Mouse (Mus musculus) heart, embryonic 11.5 days (tissue): ENCODE measurements around the gene Gm10382. TPM values are rescaled to one million over a fixed set of nuclear protein-coding genes. Genes with fewer than 3 reads are reported as not detected.

Experiments used
- ATAC-seq: fragments of 200-750 bp; cut with Nextera tagmentation; replicated peaks from 2 replicates; pipeline ENCODE4 v1.8.0; 2017; ENCODE audit warnings: moderate library complexity; ENCODE audit not compliant: insufficient number of reproducible peaks, low FRiP score, low TSS enrichment
- H3K27ac ChIP-seq: fragments of 300-500 bp; sonication (generic); 2 replicates; pipeline ENCODE4 v1.5.1; 2014; ENCODE audit warnings: mild to moderate bottlenecking, low read depth, low read length
- H3K27me3 ChIP-seq: fragments of 300-500 bp; sonication (generic); 2 replicates; pipeline ENCODE4 v1.6.1; 2014; ENCODE audit warnings: mild to moderate bottlenecking, low read length, mixed read lengths; ENCODE audit not compliant: control insufficient read depth, insufficient read depth
- H3K36me3 ChIP-seq: fragments of 300-500 bp; sonication (generic); 2 replicates; pipeline ENCODE4 v1.6.1; 2014; ENCODE audit warnings: mild to moderate bottlenecking, low read length, moderate library complexity, mixed read lengths; ENCODE audit not compliant: control insufficient read depth, insufficient read depth
- H3K4me1 ChIP-seq: fragments of 300-500 bp; sonication (generic); 2 replicates; pipeline ENCODE4 v1.6.1; 2014; ENCODE audit warnings: low read length; ENCODE audit not compliant: control insufficient read depth, insufficient read depth
- H3K4me2 ChIP-seq: fragments of 300-500 bp; sonication (generic); 2 replicates; pipeline ENCODE4 v1.6.1; 2014; ENCODE audit warnings: mild to moderate bottlenecking, moderate library complexity
- H3K4me3 ChIP-seq: fragments of 300-500 bp; sonication (generic); 2 replicates; pipeline ENCODE4 v1.5.1; 2014; ENCODE audit warnings: low read depth, low read length
- H3K9ac ChIP-seq: fragments of 300-500 bp; sonication (generic); 2 replicates; pipeline ENCODE4 v1.6.1; 2014; ENCODE audit warnings: mild to moderate bottlenecking, low read depth, low read length, moderate library complexity
- H3K9me3 ChIP-seq: fragments of 300-500 bp; sonication (generic); replicated peaks from 2 replicates; pipeline ENCODE4 v1.6.1; 2016; ENCODE audit warnings: low read length; ENCODE audit not compliant: control insufficient read depth
- WGBS: fragments of 180-500 bp; shearing (Covaris S2); extraction: QIAGEN DNeasy Blood & Tissue Kit; methylation state at CpG from one replicate; pipeline ENCODE4 v1.1.7; 2014; ENCODE audit not compliant: insufficient replicate concordance; 5-methylcytosine and 5-hydroxymethylcytosine counted together
- polyA plus RNA-seq: library from polyadenylated mRNA; unstranded; fragments of >200 nt; fragmentation: Nextera tagmentation; extraction: Ambion mirVana; gene quantifications from 2 replicates; pipeline ENCODE4 v1.2.1, GENCODE M21; 2014

Gene Gm10382
- polyA plus RNA-seq, 1 experiment from 2014 or later, result 0.42 TPM

- Histone ChIP-seq H3K27me3 (no peaks in the 10 kb centered on the region), H3K27ac (peak overlapping the region; percentile 86; the same call in 1 of the 2 replicates), H3K4me2 (peak overlapping the region; percentile 85), H3K4me3 (peak overlapping the region; percentile 70), H3K4me1 (peaks cover 13% of the 10 kb centered on the region), H3K9ac (peak overlapping the region; percentile 70), H3K36me3 (no peaks in the 10 kb centered on the region), H3K9me3 (no peaks in the 10 kb centered on the region)
- peak; percentile 57 for ATAC-seq
- WGBS, result 1% methylated on average over 31 of the region's 31 CpGs
Observed at GRCm38 (mm10) chr5:125405546-125406248, 16.6 kb downstream of the Gm10382 start.

DNA sequence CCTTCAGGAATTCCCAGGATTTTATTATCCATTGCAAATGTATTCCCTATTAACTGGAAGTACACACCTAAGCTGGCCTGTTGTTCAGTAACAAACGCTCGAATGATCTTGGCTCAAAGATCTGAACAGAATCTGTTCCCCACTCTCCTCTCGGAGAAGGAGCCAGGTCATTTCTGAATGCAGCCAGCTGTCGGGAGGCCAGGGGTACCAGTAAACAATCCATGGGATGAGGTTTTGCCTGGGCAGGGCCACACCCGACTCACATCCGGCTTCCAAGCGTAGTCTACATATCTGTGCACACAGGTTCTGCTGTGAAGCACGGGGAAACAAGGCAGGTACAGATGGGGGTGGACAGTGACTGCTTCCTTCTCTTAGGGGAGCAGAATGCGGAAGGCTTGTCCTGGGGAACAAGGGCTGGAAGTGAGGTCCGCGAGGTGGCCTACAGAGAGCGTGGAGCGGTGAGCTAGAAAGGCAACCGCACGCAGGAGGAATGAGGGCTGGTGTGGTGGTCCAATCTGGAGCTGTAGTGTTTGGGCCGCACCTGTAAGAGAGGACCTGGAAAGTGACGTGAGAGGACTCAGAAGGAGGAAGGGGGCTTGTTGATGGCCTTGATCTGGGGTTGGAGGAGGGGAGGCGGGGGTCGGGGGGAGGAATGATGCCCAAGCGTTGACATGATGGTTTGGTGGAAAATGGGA, 17.3 kb downstream of the Gm10382 start:
- H3K27ac ChIP-seq, result peak overlapping the region; percentile 86
- H3K4me3 ChIP-seq, result peak overlapping the region; percentile 70
- peak overlapping the region; percentile 85 for H3K4me2 ChIP-seq
- peaks cover 13% of the 10 kb centered on the region for H3K4me1 ChIP-seq
- no peak for ATAC-seq
- no peaks in the 10 kb centered on the region for H3K9me3 ChIP-seq
- WGBS, result 3% methylated on average over 20 of the region's 20 CpGs
- peak overlapping the region; percentile 70 for H3K9ac ChIP-seq
- H3K36me3 ChIP-seq, result no peaks in the 10 kb centered on the region
- no peaks in the 10 kb centered on the region for H3K27me3 ChIP-seq

DNA sequence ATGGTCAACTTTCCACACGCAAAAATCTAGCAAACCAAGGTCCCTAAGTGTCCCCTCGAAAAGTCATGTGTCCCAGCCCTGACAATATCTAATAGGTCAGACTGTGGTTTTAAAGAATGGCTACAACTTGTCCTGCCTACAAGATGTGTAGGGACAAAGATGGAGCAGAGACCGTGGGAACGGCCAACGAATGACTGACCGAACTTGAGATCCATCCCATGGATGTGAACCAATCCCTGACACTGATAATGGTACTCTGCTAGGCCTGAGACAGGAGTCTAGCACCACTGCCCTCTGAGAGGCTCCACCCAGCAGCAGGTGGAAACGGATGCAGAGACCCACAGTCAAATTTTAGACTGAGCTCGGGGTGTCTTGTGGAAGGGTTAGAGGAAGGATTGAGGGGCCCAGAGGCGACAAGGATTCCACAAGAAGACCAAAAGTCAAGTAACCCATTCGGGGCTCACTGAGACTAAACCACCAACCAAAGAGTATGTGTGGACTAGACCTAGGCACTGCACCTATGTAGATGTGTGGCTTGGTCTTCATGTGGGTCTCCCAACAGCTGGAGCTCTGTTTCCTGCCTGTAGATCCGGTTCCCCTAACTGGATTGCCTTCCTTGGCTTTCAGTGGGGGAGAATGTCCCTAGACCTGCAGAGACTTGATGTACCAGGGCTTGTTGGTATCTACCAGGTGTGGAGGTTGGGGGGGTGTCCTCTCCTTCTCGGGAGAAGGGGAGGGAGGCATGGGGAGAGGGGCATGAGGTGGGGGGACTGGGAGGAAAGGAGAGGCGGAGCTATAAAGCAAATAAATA, 18.1 kb downstream of the Gm10382 start:
- Histone ChIP-seq H3K4me1 (peaks cover 13% of the 10 kb centered on the region), H3K4me2 (peak overlapping the region; percentile 85), H3K4me3 (peak overlapping the region; percentile 70), H3K27me3 (no peaks in the 10 kb centered on the region), H3K36me3 (no peaks in the 10 kb centered on the region), H3K9ac (peak overlapping the region; percentile 70; the same call in 1 of the 2 replicates), H3K27ac (peak overlapping the region; percentile 86; the same call in 1 of the 2 replicates), H3K9me3 (no peaks in the 10 kb centered on the region)
- no peak for ATAC-seq
- WGBS, result 54% methylated on average over 13 of the region's 13 CpGs

DNA sequence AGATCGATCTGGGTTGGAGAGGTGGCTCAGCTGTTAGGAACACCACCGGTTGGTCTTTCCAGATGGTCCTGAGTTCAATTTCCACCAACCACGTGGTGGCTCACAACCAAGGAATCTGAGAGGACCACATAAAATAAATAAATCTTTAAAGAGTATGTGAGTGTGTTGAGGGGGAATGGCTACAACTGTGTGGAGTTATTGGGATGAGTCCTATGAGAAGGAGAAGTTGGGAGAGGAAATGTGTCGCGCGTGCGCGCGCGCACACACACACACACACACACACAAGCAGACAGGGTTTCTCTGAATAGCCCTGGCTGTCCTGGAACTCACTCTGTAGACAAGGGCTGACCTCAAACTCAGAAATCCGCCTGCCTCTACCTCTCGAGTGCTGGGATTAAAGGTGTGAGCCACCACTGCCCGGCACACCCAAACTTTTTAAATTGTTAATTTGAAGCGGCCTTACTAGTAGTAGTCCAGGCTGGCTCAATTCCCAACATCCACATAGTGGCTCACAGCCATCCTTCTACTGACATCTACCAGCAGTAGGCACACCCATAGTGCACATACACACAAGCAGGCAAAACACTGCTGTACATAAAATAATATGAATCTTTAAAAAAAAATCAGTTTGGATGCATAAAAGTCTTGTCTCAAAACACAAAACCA, 18.9 kb downstream of the Gm10382 start:
- H3K4me1 ChIP-seq, result peaks cover 13% of the 10 kb centered on the region
- no peak overlapping the region for H3K27ac ChIP-seq
- H3K9me3 ChIP-seq, result no peaks in the 10 kb centered on the region
- no peak overlapping the region for H3K4me3 ChIP-seq
- no peaks in the 10 kb centered on the region for H3K27me3 ChIP-seq
- 67% methylated on average over 14 of the region's 14 CpGs for WGBS
- no peak for ATAC-seq
- no peak overlapping the region for H3K9ac ChIP-seq
- H3K36me3 ChIP-seq, result no peaks in the 10 kb centered on the region
- peak overlapping the region; percentile 69 for H3K4me2 ChIP-seq

- no peaks in the 10 kb centered on the region for H3K27me3 ChIP-seq
- H3K9me3 ChIP-seq, result no peaks in the 10 kb centered on the region
- peaks cover 2% of the 10 kb centered on the region; the same call in 1 of the 2 replicates for H3K36me3 ChIP-seq
- peaks cover 13% of the 10 kb centered on the region for H3K4me1 ChIP-seq
- peak overlapping the region; percentile 69 for H3K9ac ChIP-seq
- H3K4me2 ChIP-seq, result peak overlapping the region; percentile 69
- WGBS, result 1% methylated on average over 13 of the region's 13 CpGs
- peak; percentile 72 for ATAC-seq
- H3K27ac ChIP-seq, result peak overlapping the region; percentile 64; the same call in 1 of the 2 replicates
- peak overlapping the region; percentile 51 for H3K4me3 ChIP-seq
Observed at GRCm38 (mm10) chr5:125408842-125409241, 19.7 kb downstream of the Gm10382 start.

- Histone ChIP-seq H3K27me3 (no peaks in the 10 kb centered on the region), H3K4me3 (peak overlapping the region; percentile 51), H3K9me3 (no peaks in the 10 kb centered on the region), H3K9ac (peak overlapping the region; percentile 69), H3K27ac (peak overlapping the region; percentile 64; the same call in 1 of the 2 replicates), H3K4me2 (peak overlapping the region; percentile 69), H3K4me1 (peaks cover 13% of the 10 kb centered on the region), H3K36me3 (peaks cover 4% of the 10 kb centered on the region; the same call in 1 of the 2 replicates)
- ATAC-seq, result peak; percentile 43; the same call in 1 of the 2 replicates
- WGBS, result 7% methylated on average over 20 of the region's 20 CpGs
Observed at GRCm38 (mm10) chr5:125409348-125410090, 20.4 kb downstream of the Gm10382 start.

GRCm38 (mm10) chr5:125411972-125412530, 22.9 kb downstream of the Gm10382 start:
- WGBS, result 49% methylated on average over 5 of the region's 5 CpGs
- Histone ChIP-seq H3K4me1 (peaks cover 10% of the 10 kb centered on the region), H3K9ac (no peak overlapping the region), H3K36me3 (peaks cover 23% of the 10 kb centered on the region), H3K9me3 (no peaks in the 10 kb centered on the region), H3K27ac (no peak overlapping the region), H3K4me2 (no peak overlapping the region), H3K4me3 (no peak overlapping the region), H3K27me3 (no peaks in the 10 kb centered on the region)
- ATAC-seq, result no peak
